Mouse (Mus musculus) MEL-GATA-1-ER (cell line): ENCODE results near the gene Grcc10.

Experiments used
- DNase-seq: peaks from one replicate; pipeline ENCODE4 v3.0.0-alpha.2; 2012; ENCODE audit warnings: low read depth; ENCODE audit errors: extremely low read depth

Grcc10 gene

DNA sequence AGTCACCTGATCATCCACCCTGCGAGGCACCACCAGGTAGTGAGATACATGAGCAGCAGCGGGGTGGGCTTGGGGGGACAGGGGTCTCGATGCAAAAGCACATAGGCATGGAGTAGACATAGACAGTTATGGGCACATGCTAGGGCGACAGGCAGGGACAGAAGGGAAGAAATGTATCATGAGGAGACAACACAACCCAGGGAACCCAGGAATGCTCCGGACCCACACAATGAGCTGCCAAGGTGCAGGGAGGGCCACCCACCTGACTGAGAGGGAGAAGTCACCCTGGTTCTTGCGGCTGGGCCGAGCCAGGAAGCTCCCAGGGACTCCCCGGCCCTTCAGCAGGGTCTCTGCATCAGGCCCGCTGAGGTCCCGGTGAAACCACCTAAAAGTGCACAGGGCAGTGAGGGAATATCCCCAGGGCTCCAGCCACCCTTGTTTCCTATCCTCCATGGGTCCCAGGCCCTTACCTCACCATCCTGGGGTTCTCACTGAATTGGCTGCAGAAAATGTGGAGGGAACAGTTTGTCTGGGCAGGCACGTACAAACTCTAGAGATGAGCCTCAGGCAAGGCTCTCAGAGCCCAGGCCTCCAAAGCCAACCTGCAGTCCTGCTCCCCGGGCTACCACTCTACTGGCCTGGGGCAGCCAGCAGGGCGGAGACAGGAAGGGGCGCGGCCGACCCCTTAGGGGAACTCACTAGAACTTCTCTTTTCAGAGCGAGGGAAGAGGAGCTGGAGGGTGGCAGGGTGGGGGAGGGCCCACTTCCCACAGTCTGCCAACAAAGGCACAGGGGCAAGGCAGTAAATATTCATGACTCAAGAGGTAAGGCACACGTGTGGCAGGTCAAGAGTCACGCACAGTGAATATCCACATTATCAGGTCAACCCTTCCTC lies 8.5 kb downstream of the Grcc10 start:
- DNase-seq: peak; percentile 77

DNA sequence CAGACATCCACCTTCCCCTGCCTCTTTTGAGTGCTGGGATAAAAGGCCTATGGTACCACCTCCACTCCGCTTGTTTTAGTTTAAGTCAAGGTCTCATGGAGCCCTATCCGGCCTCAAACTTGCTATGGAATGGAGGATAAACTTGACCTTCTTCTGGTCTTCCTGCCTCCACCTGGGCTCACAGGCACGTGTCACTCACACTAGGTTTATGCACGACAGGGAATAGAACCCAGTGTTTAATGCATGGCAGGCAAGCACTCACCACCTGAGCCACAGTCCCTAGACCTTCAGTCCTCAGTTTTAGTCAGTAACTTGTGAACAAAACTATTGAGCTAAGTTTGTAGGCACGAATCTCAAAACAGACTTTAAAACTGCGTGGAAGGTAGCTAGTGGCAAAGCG lies 10.1 kb downstream of the Grcc10 start:
- no peak for DNase-seq

DNA sequence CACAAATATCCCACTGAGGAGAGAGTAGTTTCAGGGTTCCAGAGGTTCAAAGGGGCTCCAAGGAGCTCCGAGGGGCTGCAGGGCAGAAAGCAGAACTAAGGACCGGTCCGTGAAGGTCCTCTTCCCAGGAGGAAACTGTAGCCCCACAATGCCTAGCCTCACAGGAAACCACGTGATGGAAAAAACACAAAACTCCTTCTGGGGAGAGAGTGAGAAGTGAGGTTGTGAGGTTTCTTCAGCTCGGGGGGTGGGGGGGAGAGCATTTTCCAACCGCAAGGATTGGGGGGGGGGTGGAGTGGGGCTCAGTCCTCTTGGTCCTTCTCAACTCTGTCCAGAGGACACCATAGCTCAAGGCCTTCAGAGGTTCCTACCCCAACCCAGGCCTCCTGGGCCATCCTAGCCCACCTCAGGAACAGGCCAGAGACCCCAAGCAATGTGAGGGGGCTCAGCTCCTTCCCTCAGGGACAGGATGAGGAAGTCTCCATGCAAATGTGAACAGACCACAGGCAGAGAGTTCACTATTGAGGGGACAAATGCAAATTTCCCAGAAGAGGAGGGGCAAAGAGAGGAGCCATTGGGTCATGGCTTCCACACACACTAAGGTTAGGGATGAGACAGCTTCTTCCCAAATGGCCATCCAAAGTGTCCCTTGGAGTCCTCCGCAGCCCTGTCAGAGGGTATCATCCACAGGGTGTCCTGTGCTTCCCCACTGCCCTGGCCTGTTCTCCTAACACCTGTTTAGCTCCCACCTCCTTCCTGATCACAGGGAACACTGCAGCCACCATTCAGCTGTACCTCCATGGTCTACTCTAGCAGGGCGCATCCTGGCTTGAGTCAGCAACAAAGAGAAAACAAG lies 11.1 kb downstream of the Grcc10 start:
- peak; percentile 71 for DNase-seq

DNA sequence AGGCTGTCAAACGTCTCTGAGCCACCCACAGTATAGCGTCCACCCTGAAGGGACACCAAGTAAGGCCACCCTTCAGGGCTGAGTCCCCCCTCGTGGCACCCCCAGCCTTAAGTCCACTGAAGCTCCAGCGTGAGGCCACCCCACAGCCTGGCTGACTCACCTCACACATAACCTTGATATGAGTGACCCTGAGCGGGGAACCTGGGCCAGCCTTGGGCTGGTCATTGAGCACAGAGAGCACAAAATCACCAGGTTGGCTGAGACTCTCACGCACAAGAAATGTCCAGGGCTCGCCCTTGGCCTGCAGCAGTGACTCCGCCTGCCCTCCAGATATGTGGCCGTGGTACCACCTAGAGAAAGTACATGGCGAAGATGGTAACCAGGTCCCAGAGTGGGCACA lies 12.6 kb downstream of the Grcc10 start:
- DNase-seq: no peak

DNA sequence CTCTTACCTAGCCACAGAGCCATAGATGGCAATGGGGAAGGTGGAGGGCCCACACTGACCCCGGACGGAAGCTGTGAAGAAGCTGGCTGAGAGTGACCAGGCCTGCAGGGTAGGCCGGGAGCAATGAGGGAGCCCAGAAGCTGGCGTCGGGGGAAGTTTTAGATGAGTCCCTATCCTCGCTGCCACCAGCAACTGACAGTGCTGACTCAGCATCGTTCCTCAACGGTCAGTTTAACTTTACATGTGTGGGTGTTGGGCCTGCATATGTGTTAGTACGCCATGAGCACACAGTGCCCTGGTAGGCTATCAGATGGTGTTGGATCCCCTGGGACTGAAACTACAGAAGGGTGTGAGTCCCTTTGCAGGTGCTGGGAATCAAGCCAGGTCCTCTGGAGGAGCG lies 16.7 kb downstream of the Grcc10 start:
- DNase-seq: no peak

DNA sequence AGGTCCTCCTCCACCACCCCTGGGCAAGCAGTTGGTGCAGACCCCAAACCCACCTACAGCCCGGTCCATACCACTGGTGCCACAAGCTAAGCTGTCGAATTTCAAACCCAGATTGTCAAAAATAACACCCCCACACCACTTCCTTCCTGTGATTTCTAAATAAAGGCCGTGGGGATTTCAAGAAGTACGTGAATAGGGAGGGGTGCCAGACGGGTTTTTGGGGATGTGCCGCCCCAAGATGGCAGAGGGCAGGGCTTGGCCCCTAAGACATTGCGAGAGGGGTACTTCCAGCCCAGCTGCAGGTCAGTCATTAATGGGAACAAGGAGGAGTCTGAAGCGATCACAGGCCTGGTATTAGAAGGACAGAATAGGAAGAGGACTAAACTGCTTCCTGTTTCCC lies 17.6 kb downstream of the Grcc10 start:
- DNase-seq: no peak

DNA sequence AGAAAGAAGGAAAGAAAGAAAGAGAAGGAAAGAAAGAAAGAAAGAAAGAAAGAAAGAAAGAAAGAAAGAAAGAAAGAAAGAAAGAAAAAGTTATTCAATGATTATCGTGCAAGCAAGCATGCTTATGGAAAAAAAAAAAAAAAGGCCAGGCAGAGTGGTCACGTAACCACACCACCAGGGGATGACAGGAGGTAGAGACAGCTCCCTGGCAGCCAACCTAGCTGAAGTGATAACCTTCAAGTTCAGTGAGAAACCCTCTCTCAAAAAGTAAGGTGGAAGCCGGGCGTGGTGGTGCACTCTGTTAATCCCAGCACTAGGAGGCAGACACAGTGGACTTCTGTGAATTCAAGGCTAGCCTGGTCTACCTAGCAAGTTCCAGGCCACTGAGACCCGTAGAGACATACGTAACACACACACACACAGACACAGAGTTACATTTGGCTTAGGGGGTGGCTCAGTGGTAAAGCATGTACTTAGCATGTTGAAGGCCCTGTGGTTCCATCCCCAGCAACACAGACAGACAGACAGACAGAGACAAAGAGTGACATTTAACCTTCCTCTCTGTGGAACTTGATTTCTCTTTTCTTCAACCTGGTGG lies 18.2 kb downstream of the Grcc10 start:
- no peak for DNase-seq

DNA sequence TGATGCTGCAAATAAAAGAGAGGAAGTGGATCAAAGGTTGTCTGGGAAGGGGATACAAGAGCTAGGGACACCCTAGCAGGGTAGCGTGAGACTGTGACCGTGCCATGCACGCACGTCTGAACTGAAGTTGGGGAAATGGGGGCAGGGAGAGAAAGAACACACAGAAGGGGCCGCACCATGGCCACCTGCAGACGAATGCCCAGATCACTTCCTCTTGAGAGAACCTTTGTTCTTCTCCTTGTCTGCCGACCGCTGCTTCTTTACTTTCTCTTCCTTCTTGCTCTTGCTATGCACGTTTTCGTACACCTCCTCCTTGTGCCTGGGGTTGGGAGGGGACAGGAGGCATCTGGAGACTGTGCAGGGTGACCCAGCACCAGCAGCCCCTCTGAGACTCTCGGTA lies 20.3 kb downstream of the Grcc10 start:
- DNase-seq: no peak

DNA sequence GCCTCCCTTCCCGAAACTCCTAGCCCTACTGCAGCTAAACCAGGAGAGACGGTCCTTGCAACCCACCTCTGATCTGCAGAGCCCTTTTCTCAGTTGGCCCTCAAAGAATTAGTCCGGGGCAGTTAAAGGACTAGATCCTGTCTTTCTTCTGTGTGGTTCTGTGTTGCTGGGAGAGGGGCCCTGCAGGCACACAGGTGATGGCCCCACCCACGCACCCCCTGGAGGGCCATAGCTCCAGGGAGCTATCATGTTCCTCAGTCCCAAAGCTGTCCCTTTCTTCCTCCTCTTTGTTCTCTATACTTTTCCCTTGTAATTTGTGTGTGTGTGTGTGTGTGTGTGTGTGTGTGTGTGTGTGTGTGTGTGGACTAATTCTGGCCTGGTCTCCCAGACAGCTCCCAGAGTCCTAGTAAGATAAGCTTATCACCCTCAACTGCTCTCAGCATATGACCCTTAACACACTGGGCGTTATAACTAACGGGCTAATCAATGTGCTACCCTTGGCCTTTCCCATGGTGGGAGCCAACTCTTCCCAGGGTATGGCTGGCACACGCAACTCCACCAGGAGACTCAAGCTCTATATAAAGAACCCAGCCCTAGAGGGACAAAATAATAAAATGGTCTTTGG lies 21.7 kb downstream of the Grcc10 start:
- no peak for DNase-seq

DNA sequence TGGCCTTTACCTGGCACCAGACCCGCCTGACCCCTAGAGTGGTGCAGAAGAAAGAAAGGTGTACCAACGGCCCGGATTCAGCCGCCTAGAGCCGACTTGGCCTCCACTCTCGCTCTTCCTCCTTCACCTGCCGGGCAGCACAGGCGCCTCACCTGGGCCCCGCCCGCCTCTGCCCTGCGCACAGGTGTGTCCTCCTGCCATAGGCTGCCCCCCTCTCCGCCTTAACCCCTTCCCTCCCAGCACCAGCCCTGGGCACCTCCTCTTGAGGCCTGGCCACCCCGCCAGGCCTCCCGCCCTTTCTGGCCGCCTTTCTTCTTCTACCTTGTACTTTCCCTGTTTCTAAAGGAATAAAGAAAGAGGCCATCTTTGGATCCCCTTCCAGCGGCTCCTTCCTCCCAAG lies 22.5 kb downstream of the Grcc10 start:
- DNase-seq: no peak

DNA sequence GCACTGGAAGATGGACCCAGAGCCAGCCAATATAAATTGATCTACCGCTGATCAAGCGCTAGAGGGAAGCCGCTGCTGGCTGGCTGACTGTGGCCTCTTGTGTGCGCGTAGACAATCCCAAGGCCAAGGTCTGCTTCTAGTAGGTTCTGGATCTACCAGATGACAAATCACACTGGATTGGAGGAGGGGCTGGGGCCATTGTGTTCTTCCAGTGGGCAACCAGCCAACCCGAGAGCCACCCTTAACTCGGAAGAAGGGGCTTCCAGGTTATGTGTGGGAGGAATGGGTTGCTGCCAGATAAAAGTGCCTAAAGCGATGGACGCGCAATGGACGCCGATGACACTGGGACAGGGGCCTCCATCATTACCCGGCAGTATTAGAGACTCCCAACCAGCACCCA lies 23.2 kb downstream of the Grcc10 start:
- no peak for DNase-seq

DNA sequence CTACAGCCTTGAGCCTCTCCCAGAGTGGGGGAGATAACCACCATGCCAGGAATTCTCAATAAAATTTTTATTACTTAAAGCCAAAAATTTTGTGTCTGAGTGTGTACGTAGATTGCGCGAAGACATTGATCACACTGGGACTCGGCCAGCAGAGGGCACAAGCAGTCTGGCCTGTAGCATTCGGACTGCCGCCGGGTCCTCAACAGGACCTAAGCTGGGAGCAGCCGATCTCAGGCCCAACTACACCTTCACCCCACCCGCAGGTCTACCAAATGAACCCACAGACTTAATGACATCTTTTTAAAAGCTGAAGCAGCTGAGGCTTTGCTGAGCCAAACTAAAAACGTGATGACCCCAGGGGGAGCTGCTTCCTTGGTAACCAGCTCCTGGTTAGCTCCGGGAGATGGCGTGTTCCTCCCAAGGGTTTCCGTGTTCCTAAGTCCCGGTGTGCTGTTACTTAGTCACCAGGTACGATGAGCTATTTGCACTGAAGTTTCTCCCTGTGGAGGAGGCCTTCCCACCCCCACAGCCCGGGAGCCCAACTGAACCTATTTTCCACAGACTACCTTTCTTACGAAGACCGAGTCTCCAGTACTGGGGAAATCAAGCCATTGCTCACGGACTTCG lies 24.2 kb downstream of the Grcc10 start:
- DNase-seq: no peak

DNA sequence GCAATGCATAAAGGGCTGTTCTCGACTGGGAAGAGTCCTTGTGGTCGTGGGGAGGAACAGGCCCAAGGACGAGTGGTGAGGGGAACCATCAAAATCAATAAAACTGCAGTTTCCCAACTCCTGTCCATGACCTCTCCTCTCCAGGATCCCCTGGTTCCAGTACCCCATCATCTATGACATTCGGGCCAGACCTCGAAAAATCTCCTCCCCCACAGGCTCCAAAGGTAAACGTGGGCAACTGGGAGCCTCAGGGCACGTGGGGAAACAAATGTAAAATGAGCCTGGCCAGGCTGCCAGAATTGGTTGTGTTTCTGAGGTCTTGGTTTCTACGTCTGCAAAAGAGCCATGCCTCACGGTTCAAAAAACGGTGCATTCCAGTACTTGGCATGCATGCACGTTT lies 28.3 kb downstream of the Grcc10 start:
- DNase-seq: no peak

DNA sequence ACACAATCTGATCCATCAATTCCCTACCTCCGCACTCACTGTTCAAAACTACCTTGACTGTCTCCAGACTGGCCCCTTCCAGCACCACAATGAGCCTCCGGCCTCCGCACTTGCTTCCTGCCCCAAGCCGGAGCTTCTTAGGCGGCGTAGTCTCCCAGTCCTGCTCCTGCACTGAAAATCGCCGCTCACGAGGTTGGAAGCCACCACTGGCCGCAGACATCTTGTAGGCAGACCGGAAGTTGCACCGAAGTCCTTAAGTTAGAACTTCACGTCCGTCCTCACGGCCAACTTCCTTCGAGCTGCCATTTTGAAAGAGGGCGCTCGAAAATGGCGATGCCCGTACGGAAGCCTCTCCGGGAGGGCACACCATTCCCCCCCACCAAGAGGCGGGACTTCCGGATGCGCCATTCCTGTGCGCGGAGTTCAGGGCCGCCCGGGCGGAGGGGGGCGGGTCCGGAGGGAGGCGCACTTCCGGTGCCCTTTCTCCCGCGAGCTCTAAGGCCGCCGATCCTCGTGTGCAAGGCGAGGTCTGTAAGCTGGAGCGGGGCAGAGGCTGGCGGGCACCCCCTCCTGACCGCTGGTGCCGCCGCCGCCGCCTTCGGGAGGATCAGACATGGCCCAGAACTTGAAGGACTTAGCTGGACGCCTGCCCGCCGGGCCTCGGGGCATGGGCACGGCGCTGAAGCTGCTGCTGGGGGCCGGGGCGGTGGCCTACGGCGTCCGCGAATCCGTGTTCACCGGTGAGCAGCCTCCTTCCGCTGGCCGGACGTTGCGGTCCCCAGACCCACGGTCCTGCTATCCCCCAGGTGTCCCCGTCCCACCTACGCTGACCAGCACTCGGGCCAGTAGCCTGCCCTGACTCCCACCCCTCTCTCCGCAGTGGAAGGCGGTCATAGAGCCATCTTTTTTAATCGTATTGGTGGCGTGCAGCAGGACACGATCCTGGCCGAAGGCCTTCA lies 29.1 kb downstream of the Grcc10 start, which contains the start of the genes Emg1 and Phb2:
Gene Emg1 (minus strand): TSS at position 355 of the 959 bp plus-strand sequence.
Gene Phb2 (plus strand): TSS at position 513 of the 959 bp plus-strand sequence.
- DNase-seq: peak; percentile 93

DNA sequence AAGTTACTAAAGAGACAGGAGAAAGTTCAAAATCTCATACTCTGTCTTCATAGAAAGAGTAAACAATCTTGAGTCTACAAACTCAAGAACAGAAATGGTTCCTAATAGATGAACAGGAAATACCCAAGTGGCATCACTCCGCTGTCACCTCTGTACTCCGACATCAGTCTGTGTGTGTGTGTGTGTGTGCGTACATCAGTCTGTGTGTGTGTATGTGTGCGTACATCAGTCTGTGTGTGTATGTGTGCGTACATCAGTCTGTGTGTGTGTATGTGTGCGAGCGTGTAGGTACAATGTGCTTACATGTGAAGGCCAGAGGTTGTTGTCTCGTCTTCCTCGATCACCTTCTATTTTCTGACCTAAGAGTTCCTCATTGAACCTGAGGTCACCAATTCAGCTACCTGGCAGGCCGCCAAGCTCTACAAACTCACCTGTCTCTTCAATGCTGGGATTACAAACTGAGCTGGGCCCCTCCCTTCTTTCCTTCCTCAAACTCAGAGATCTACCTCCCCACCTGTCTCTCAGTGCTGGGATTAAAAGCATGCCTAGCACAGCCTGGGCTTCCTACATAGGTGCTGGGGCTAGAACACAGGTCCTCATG lies 32.8 kb downstream of the Grcc10 start:
- DNase-seq: no peak

DNA sequence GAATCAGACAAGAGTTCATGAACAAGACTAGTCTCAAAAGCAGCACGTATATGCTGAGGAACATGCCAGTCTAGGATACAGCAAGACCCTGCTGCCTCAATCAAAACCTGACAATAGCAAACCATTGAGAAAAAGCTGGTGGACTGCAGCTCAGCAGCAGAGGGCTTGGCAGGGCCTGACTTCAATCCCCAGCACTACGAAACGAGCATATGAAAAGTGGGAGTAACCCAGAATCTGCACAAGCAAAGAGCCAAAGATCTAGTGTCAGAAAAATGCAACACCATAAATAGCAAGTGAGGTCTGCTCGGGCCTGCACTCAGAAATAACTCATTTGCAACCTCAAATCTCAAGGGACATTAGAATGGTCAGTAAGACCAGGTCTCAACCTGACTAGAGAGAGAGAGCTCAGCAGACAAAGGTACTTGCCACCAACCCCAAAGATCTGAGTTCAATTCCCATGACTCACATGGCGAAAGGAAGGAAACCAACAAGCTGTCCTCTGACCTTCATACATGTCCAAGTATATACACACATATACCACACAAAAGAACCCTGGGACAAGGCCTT lies 35.0 kb downstream of the Grcc10 start:
- DNase-seq: no peak

DNA sequence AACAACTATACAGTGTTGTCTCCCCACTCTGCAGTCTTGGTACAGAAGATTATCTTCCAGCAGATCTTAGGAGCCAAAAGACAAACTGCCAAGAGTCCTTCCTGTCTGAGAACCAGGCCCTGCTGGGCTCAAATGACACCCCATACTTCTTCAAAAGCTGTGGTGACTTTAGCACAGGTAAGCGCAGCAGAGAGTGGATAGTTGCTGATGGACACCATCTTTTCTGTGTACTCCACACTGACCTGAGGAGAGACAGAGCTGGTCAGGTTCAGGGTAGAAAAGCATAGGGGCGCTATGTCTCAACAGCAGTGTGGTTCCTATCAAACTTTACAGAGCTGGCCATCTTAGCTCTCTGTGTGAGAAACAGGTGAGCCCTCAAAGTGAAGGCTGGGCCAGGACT lies 36.8 kb downstream of the Grcc10 start:
- no peak for DNase-seq

DNA sequence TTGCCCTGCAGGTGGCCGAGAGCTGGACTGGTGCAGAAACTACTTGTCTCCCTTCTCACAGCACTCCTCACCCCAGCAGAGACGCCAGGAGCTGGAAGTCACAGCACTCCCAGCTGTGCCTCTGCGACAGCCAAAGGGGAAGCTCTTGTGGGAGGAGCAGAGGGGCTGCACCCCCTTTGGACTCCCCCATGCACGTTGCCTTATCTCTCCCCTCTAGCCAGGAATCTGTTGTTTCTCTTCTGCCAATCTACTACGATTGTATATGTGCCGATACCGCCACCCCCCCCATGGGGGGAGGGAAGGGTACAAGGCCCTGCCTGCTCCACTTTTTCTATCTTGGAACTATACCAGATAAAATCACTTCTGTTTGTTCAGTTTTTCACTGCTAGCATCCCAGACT lies 37.4 kb downstream of the Grcc10 start:
- no peak for DNase-seq

DNA sequence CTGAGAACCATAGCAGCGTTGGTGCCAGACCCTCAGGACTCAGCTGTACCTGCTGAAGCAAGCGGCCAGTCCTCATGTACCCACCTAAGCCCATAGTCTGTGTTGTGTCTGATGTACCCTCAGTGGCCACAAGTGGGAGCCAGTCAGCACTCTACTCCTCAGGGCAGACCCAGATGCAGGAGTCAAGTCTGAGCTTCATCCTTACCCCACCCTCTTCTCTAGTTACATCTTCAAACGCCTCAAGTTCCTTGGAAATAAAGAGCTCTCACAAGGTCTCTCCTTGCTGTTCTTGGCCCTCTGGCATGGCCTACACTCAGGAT lies 38.4 kb downstream of the Grcc10 start:
- DNase-seq: no peak
